Mouse (Mus musculus) MEL (cell line): Measurements from ENCODE around the gene Cdk14.

Experiments used
- ELF1 ChIP-seq: IDR thresholded peaks from 2 replicates; pipeline ENCODE4 v1.6.1; 2014; ENCODE audit warnings: low read depth, mild to moderate bottlenecking, inconsistent platforms, low read length, improper control_type of control experiment, moderate library complexity
- EP300 ChIP-seq, 2 experiments: IDR thresholded peaks; 2 replicates each; pipeline ENCODE4 v1.6.1; 2011; ENCODE audit warnings: improper control_type of control experiment in 2 of 2, low read length in 2 of 2, low read depth in 1 of 2, mild to moderate bottlenecking in 1 of 2
- MYB ChIP-seq: IDR thresholded peaks from 2 replicates; pipeline ENCODE4 v1.6.1; 2011; ENCODE audit warnings: mild to moderate bottlenecking, low read depth, low read length, improper control_type of control experiment
- POLR2A ChIP-seq, 2 experiments: IDR thresholded peaks; 2 replicates each; pipeline ENCODE4 v1.6.1; 2011 to 2012; ENCODE audit warnings: low read length in 2 of 2, mild to moderate bottlenecking in 2 of 2, control low read depth in 1 of 2, improper control_type of control experiment in 1 of 2, low read depth in 1 of 2, moderate library complexity in 1 of 2; ENCODE audit not compliant: control insufficient read depth in 1 of 2, insufficient read depth in 1 of 2, poor library complexity in 1 of 2
- UBTF ChIP-seq: IDR thresholded peaks from 2 replicates; pipeline ENCODE4 v1.6.1; 2012; ENCODE audit warnings: low read depth, mild to moderate bottlenecking, inconsistent platforms, low read length, improper control_type of control experiment, moderate library complexity, borderline replicate concordance; ENCODE audit not compliant: insufficient read depth
- ZNF384 ChIP-seq: IDR thresholded peaks from 2 replicates; pipeline ENCODE4 v1.6.1; 2012; ENCODE audit warnings: low read depth, mild to moderate bottlenecking, inconsistent platforms, low read length, improper control_type of control experiment

- TF ChIP-seq ZNF384 (no peak), POLR2A (IDR thresholded peaks at IDR 0.05; ENCODE audit: control insufficient read depth in 1 of 2, insufficient read depth in 1 of 2, low read depth in 1 of 2, low read length in 2 of 2, poor library complexity in 1 of 2) (no peak), ELF1 (no peak), EP300 (IDR thresholded peaks at IDR 0.05; ENCODE audit: low read depth in 1 of 2, low read length in 2 of 2) (no peak), MYB (no peak), UBTF (no peak)
These were observed 295.5 kb downstream of the Cdk14 start for GRCm38 (mm10) chr5:5124645-5125044.
